Mouse (Mus musculus) liver, embryonic 14.5 days (tissue): Measurements from ENCODE around the gene Vegfa.

ENCODE experiments used
- CTCF ChIP-seq: IDR thresholded peaks from 2 replicates; pipeline ENCODE4 v1.5.1; 2016; ENCODE audit warnings: antibody characterized with exemption, low read depth, control low read depth
- EP300 ChIP-seq: IDR thresholded peaks from 2 replicates; pipeline ENCODE4 v1.6.1; 2016; ENCODE audit warnings: antibody characterized with exemption, low read depth

GRCm38 (mm10) chr17:45973214-45973613 is 59.0 kb downstream of the Vegfa start:
- TF ChIP-seq CTCF: no peak
- no peak for TF ChIP-seq EP300
